Mouse (Mus musculus): ENCODE measurements around the gene Rasl12.

DNA sequence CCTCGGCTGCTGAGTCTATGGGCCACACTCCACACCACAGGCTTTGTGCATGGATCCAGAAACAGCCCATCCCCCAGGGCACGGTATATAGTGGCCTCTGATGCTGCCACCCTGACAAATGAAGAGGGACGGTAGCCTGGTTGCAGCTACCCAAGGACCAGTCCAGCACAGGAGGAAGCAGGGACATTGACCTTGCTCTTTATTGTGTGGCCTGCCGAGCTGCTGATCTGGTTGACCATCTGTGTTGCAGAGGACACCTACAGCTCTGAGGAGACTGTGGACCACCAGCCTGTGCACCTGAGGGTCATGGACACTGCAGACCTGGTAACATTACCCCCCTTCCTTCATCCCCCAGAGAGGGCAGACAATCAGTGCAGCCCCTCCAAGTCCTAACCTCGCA is 9.0 kb downstream of the Rasl12 start:
- TF ChIP-seq POLR2A (IDR thresholded peaks at IDR 0.05; ENCODE audit: control insufficient read depth, extremely low read depth, insufficient read depth, low read length, poor library complexity) (no peak), CTCF (IDR thresholded peaks at IDR 0.05; ENCODE audit: borderline replicate concordance, control insufficient read depth, extremely low read depth, insufficient read depth, low read length, poor library complexity) (no peak)
